Mouse (Mus musculus) limb, embryonic 11.5 days (tissue): Measurements from ENCODE around the gene Tbc1d14. TPM values are rescaled to one million over a fixed set of nuclear protein-coding genes. Genes with fewer than 3 reads are reported as not detected.

Experiments
- ATAC-seq: fragments of 200-750 bp; cut with Nextera tagmentation; 2 replicates; pipeline ENCODE4 v1.8.0; 2017; ENCODE audit warnings: low read depth; ENCODE audit not compliant: insufficient number of reproducible peaks, low FRiP score, low TSS enrichment
- DNase-seq: peaks from one replicate; pipeline ENCODE4 v3.0.0-alpha.2; 2015; ENCODE audit warnings: low spot score
- H3K27ac ChIP-seq: fragments of 300-500 bp; sonication (generic); replicated peaks from 2 replicates; pipeline ENCODE4 v1.5.1; 2014; ENCODE audit warnings: low read depth, mild to moderate bottlenecking, low read length
- H3K27me3 ChIP-seq: fragments of 300-500 bp; sonication (generic); 2 replicates; pipeline ENCODE4 v1.6.1; 2014; ENCODE audit warnings: mild to moderate bottlenecking, low read length, mixed read lengths; ENCODE audit not compliant: control insufficient read depth, insufficient read depth
- H3K36me3 ChIP-seq: fragments of 300-500 bp; sonication (generic); 2 replicates; pipeline ENCODE4 v1.6.1; 2014; ENCODE audit warnings: mild to moderate bottlenecking, low read length, moderate library complexity, mixed read lengths; ENCODE audit not compliant: control insufficient read depth, insufficient read depth
- H3K4me1 ChIP-seq: fragments of 300-500 bp; sonication (generic); 2 replicates; pipeline ENCODE4 v1.6.1; 2014; ENCODE audit warnings: low read length, mixed read lengths; ENCODE audit not compliant: control insufficient read depth, insufficient read depth
- H3K4me2 ChIP-seq: fragments of 300-500 bp; sonication (generic); 2 replicates; pipeline ENCODE4 v1.6.1; 2014; ENCODE audit warnings: low read depth, mild to moderate bottlenecking, moderate library complexity; ENCODE audit not compliant: severe bottlenecking
- H3K4me3 ChIP-seq: fragments of 300-500 bp; sonication (generic); 2 replicates; pipeline ENCODE4 v1.5.1; 2014; ENCODE audit warnings: low read depth, low read length
- H3K9ac ChIP-seq: fragments of 300-500 bp; sonication (generic); 2 replicates; pipeline ENCODE4 v1.6.1; 2014; ENCODE audit warnings: mild to moderate bottlenecking, low read length
- H3K9me3 ChIP-seq: fragments of 300-500 bp; sonication (generic); 2 replicates; pipeline ENCODE4 v1.6.1; 2016; ENCODE audit warnings: low read length; ENCODE audit not compliant: control insufficient read depth
- WGBS: fragments of 180-500 bp; shearing (Covaris S2); extraction: QIAGEN DNeasy Blood & Tissue Kit; methylation state at CpG from one replicate; pipeline ENCODE4 v1.1.7; 2014; 5-methylcytosine and 5-hydroxymethylcytosine counted together
- polyA plus RNA-seq: library from polyadenylated mRNA; unstranded; fragments of >200 nt; fragmentation: Nextera tagmentation; extraction: Ambion mirVana; gene quantifications from 2 replicates; pipeline ENCODE4 v1.2.1, GENCODE M21; 2014

Tbc1d14 gene
- polyA plus RNA-seq, 1 experiment from 2014 or later, result 37.7 TPM

DNA sequence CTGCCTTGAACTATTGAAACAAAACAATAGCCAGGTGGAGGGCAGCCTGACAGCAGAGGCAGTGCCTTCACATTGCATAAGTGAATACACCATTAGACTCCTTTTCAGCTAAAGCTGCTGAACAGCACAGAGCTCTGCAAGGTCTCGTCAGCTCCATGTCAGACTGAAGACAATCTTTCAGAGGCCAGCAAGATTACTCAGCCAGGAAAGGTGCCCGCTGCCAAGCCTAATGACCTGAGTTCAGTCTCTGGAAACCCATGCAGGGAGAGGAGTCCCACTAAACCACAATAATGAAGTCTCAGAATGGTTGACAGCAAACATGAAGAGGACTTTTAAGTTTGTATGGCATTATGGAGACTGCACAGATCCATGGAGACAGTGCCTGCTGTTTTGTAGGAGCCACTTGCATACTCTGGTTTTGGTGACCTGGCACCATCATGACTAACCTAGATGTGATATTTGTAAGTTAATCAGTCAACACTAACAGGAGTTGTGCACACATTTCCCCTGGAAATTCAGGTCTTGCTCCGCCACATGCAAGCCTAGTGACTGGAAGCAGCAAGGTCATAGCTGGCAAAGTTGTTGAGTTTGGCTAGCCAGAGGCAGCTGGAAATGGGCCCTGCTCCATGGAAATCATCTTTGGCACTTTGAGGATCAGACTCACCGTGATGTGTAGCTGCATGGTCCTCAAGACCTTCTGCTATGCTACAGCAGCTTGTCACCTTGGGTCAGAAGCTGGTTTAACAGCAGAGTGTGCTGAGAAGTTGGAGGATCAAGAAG, 120.0 kb downstream of the Tbc1d14 start:
- Histone ChIP-seq H3K4me1 (no peaks in the 10 kb centered on the region), H3K4me3 (no peak overlapping the region), H3K4me2 (no peak overlapping the region), H3K27me3 (no peaks in the 10 kb centered on the region), H3K9me3 (no peaks in the 10 kb centered on the region), H3K36me3 (peaks cover 22% of the 10 kb centered on the region), H3K9ac (no peak overlapping the region), H3K27ac (no peak overlapping the region)
- ATAC-seq (no peak), DNase-seq (no peak)
- WGBS, result 90% methylated on average over 4 of the region's 4 CpGs

DNA sequence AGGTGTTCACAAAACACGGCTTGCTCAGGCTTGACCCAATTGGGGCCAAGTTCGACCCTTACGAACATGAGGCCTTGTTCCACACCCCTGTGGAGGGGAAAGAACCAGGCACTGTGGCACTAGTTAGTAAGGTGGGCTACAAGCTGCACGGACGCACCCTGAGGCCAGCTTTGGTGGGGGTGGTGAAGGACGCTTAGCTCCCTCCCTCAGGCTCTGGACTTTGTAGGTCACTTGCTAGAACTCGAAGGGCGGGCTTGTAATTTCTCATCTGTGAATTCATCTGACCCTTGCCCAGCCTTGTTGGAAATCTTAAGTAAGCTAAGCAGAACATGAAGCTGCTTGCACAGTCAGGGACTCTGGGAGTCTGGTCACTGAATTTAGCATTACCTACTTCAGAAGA, 121.9 kb downstream of the Tbc1d14 start:
- no peak for ATAC-seq
- no peak overlapping the region for H3K9ac ChIP-seq
- no peak overlapping the region for H3K27ac ChIP-seq
- DNase-seq, result no peak
- H3K27me3 ChIP-seq, result no peaks in the 10 kb centered on the region
- H3K4me3 ChIP-seq, result no peak overlapping the region
- H3K4me2 ChIP-seq, result no peak overlapping the region
- peaks cover 22% of the 10 kb centered on the region for H3K36me3 ChIP-seq
- H3K4me1 ChIP-seq, result no peaks in the 10 kb centered on the region
- no peaks in the 10 kb centered on the region for H3K9me3 ChIP-seq
- WGBS, result 95% methylated on average over 8 of the region's 8 CpGs

- Histone ChIP-seq H3K27ac (no peak overlapping the region), H3K36me3 (peaks cover 8% of the 10 kb centered on the region), H3K4me3 (peak overlapping the region; percentile 70), H3K27me3 (no peaks in the 10 kb centered on the region), H3K9ac (peak overlapping the region; percentile 47), H3K4me2 (peak overlapping the region; percentile 93), H3K9me3 (no peaks in the 10 kb centered on the region), H3K4me1 (peaks cover 9% of the 10 kb centered on the region; the same call in 1 of the 2 replicates)
- no peak for ATAC-seq
- WGBS, result 34% methylated on average over 8 of the region's 8 CpGs
- DNase-seq, result no peak
Observed at GRCm38 (mm10) chr5:36465889-36466288, 127.2 kb downstream of the Tbc1d14 start.

GRCm38 (mm10) chr5:36464709-36465661, 128.1 kb downstream of the Tbc1d14 start, which contains the start of gene Grpel1:
Gene Grpel1 (plus strand): TSS chr5:36464998.
- WGBS, result under 1% methylated on average over 68 of the region's 68 CpGs
- no peaks in the 10 kb centered on the region for H3K9me3 ChIP-seq
- peak within 1 kb of the TSS; percentile 47 for H3K9ac ChIP-seq
- peaks cover 9% of the 10 kb centered on the region; the same call in 1 of the 2 replicates for H3K4me1 ChIP-seq
- peak; percentile 95 for ATAC-seq
- H3K4me2 ChIP-seq, result peak within 1 kb of the TSS; percentile 93
- DNase-seq, result peak; percentile 97
- peak within 1 kb of the TSS; percentile 70 for H3K4me3 ChIP-seq
- H3K27ac ChIP-seq, result no peak within 1 kb of the TSS
- H3K27me3 ChIP-seq, result no peaks in the 10 kb centered on the region
- peaks cover 3% of the 10 kb centered on the region for H3K36me3 ChIP-seq

DNA sequence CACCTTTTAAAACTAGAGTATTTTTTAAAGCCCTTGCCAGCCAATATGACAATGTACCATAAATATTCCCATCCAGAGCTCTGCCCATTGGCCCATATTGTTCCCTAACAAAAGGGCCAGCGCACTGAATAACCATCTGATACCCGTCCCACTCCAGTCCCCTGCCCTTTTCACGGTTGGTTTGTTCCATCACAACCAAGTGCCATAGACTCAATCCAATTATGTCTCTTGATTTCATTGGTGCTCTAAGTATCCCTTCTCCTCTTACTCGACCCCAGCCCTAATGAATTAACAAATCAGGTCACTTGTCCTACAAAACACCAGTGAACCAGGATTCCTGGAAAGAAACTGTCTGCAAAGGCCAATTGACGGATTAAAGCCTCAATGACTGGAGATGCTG, 129.7 kb downstream of the Tbc1d14 start:
- Histone ChIP-seq H3K9ac (no peak overlapping the region), H3K27me3 (no peaks in the 10 kb centered on the region), H3K9me3 (no peaks in the 10 kb centered on the region), H3K4me3 (no peak overlapping the region), H3K4me1 (peaks cover 9% of the 10 kb centered on the region; the same call in 1 of the 2 replicates), H3K4me2 (no peak overlapping the region), H3K27ac (no peak overlapping the region), H3K36me3 (no peaks in the 10 kb centered on the region)
- WGBS, result 58% methylated on average over 5 of the region's 5 CpGs
- DNase-seq, result no peak
- no peak for ATAC-seq

DNA sequence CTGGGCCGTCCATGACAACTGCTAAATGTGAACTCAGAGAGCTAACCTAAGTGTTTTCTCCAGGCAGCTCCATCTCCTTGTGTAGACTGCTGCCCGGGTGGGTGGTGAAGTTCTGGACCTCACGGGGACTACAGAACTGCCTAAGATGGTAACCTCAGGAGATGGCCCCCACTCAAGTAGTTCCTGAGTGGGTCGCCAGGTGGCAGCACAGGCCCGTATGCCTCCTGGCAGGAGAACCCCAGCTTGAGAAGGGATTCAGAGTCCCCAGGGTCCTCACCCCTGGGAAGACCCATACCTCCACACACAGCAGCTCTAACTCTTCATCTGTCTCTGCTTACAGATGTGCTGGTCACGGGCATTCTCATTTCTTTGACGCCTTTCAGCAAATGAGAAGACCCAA, 130.3 kb downstream of the Tbc1d14 start:
- Histone ChIP-seq H3K4me1 (peaks cover 9% of the 10 kb centered on the region; the same call in 1 of the 2 replicates), H3K36me3 (no peaks in the 10 kb centered on the region), H3K4me3 (no peak overlapping the region), H3K4me2 (no peak overlapping the region), H3K27me3 (no peaks in the 10 kb centered on the region), H3K27ac (no peak overlapping the region), H3K9me3 (no peaks in the 10 kb centered on the region), H3K9ac (no peak overlapping the region)
- DNase-seq (peak; percentile 84), ATAC-seq (no peak)
- WGBS, result 18% methylated on average over 7 of the region's 7 CpGs

GRCm38 (mm10) chr5:36461231-36461630, 131.8 kb downstream of the Tbc1d14 start:
- Histone ChIP-seq H3K4me1 (peaks cover 9% of the 10 kb centered on the region; the same call in 1 of the 2 replicates), H3K9ac (no peak overlapping the region), H3K36me3 (no peaks in the 10 kb centered on the region), H3K27ac (no peak overlapping the region), H3K27me3 (no peaks in the 10 kb centered on the region), H3K4me3 (no peak overlapping the region), H3K9me3 (no peaks in the 10 kb centered on the region), H3K4me2 (no peak overlapping the region)
- WGBS, result 73% methylated on average over 2 of the region's 2 CpGs
- ATAC-seq (no peak), DNase-seq (no peak)

GRCm38 (mm10) chr5:36460712-36461111, 132.4 kb downstream of the Tbc1d14 start:
- no peak overlapping the region for H3K4me3 ChIP-seq
- H3K9me3 ChIP-seq, result no peaks in the 10 kb centered on the region
- H3K4me1 ChIP-seq, result peaks cover 5% of the 10 kb centered on the region; the same call in 1 of the 2 replicates
- H3K36me3 ChIP-seq, result no peaks in the 10 kb centered on the region
- DNase-seq, result no peak
- no peak for ATAC-seq
- no peak overlapping the region for H3K4me2 ChIP-seq
- H3K9ac ChIP-seq, result no peak overlapping the region
- 78% methylated on average over 2 of the region's 2 CpGs for WGBS
- H3K27ac ChIP-seq, result no peak overlapping the region
- H3K27me3 ChIP-seq, result no peaks in the 10 kb centered on the region
